Mouse (Mus musculus) liver, postnatal 0 days (tissue): ENCODE data around the gene Cul4b. TPM values are rescaled to one million over a fixed set of nuclear protein-coding genes. Genes with fewer than 3 reads are reported as not detected.

Experiments used
- ATAC-seq: fragments of 200-750 bp; cut with Nextera tagmentation; 2 replicates; pipeline ENCODE4 v1.8.0; 2017; ENCODE audit warnings: mild to moderate bottlenecking, moderate library complexity
- DNase-seq: peaks from one replicate; pipeline ENCODE4 v3.0.0-alpha.2; 2016
- H3K27ac ChIP-seq: fragments of 300-500 bp; sonication (generic); 2 replicates; pipeline ENCODE4 v1.5.1; 2014; ENCODE audit warnings: antibody characterized with exemption, moderate library complexity, mild to moderate bottlenecking, low read depth
- H3K27me3 ChIP-seq: fragments of 300-500 bp; sonication (generic); 2 replicates; pipeline ENCODE4 v1.6.1; 2014; ENCODE audit warnings: low read length, control low read depth, mixed read lengths; ENCODE audit not compliant: insufficient read depth
- H3K36me3 ChIP-seq: fragments of 300-500 bp; sonication (generic); replicated peaks from 2 replicates; pipeline ENCODE4 v1.6.1; 2014; ENCODE audit warnings: mild to moderate bottlenecking, control low read depth, low read length, moderate library complexity, mixed read lengths; ENCODE audit not compliant: insufficient read depth
- H3K4me1 ChIP-seq: fragments of 300-500 bp; sonication (generic); 2 replicates; pipeline ENCODE4 v1.6.1; 2014; ENCODE audit warnings: antibody characterized with exemption, mild to moderate bottlenecking, control low read depth; ENCODE audit not compliant: insufficient read depth
- H3K4me2 ChIP-seq: fragments of 300-500 bp; sonication (generic); 2 replicates; pipeline ENCODE4 v1.6.1; 2014; ENCODE audit warnings: low read depth, mild to moderate bottlenecking, low read length, moderate library complexity, mixed read lengths
- H3K4me3 ChIP-seq: fragments of 300-500 bp; sonication (generic); 2 replicates; pipeline ENCODE4 v1.5.1; 2014; ENCODE audit warnings: low read depth, low read length
- H3K9ac ChIP-seq: fragments of 300-500 bp; sonication (generic); replicated peaks from 2 replicates; pipeline ENCODE4 v1.6.1; 2014; ENCODE audit warnings: mild to moderate bottlenecking, moderate library complexity
- H3K9me3 ChIP-seq: fragments of 300-500 bp; sonication (generic); 2 replicates; pipeline ENCODE4 v1.6.1; 2016; ENCODE audit warnings: mild to moderate bottlenecking, control low read depth, low read length, mixed read lengths
- CTCF ChIP-seq: sonication (generic); IDR thresholded peaks from 2 replicates; pipeline ENCODE4 v1.5.1; 2016; ENCODE audit warnings: antibody characterized with exemption, low read depth
- EP300 ChIP-seq: IDR thresholded peaks from 2 replicates; pipeline ENCODE4 v1.6.1; 2016; ENCODE audit warnings: antibody characterized with exemption, low read depth, mild to moderate bottlenecking
- WGBS: fragments of 180-500 bp; shearing (Covaris S2); extraction: QIAGEN DNeasy Blood & Tissue Kit; methylation state at CpG from one replicate; pipeline ENCODE4 v1.1.7; 2014; ENCODE audit not compliant: insufficient replicate concordance; 5-methylcytosine and 5-hydroxymethylcytosine counted together
- polyA plus RNA-seq: library from polyadenylated mRNA; unstranded; fragments of >200 nt; fragmentation: Nextera tagmentation; extraction: Ambion mirVana; gene quantifications from 2 replicates; pipeline ENCODE4 v1.2.1, GENCODE M21; 2015

Gene Cul4b
- 6.3 and 7.2 TPM in 2 replicates for polyA plus RNA-seq

- no peak for TF ChIP-seq EP300
- no peak for TF ChIP-seq CTCF
- H3K36me3 ChIP-seq, result no peaks in the 10 kb centered on the region
- no peaks in the 10 kb centered on the region for H3K9me3 ChIP-seq
- H3K4me1 ChIP-seq, result no peaks in the 10 kb centered on the region
- no peaks in the 10 kb centered on the region for H3K27me3 ChIP-seq
- H3K27ac ChIP-seq, result no peak within 1 kb of the TSS
- DNase-seq, result peak; percentile 29
- no peak within 1 kb of the TSS; the same call in 1 of the 2 replicates for H3K4me2 ChIP-seq
- ATAC-seq, result peak; percentile 82
- no peak within 1 kb of the TSS for H3K9ac ChIP-seq
- 74% methylated on average over 15 of the region's 15 CpGs for WGBS
- H3K4me3 ChIP-seq, result no peak within 1 kb of the TSS
Measured at GRCm38 (mm10) chrX:38576078-38576477, at the start of gene Cul4b. Gene Cul4b (minus strand): TSS chrX:38576196.

GRCm38 (mm10) chrX:38600995-38601369 lies 25.0 kb upstream of the Cul4b start:
- no peaks in the 10 kb centered on the region; the same call in 1 of the 2 replicates for H3K36me3 ChIP-seq
- TF ChIP-seq CTCF (no peak), EP300 (no peak)
- no peaks in the 10 kb centered on the region for H3K4me1 ChIP-seq
- DNase-seq (peak; percentile 14), ATAC-seq (peak; percentile 64)
- H3K9me3 ChIP-seq, result no peaks in the 10 kb centered on the region
- H3K27ac ChIP-seq, result peak overlapping the region; percentile 82
- H3K27me3 ChIP-seq, result no peaks in the 10 kb centered on the region
- peak overlapping the region; percentile 65 for H3K9ac ChIP-seq
- 14% methylated on average over 3 of the region's 3 CpGs for WGBS
- H3K4me3 ChIP-seq, result peak overlapping the region; percentile 62
- H3K4me2 ChIP-seq, result peak overlapping the region; percentile 71

GRCm38 (mm10) chrX:38600177-38600994 lies 24.4 kb upstream of the Cul4b start, which contains the start of gene Mcts1:
Gene Mcts1 (plus strand): TSS chrX:38600578.
- no peaks in the 10 kb centered on the region for H3K4me1 ChIP-seq
- TF ChIP-seq EP300 (no peak), CTCF (no peak)
- peak within 1 kb of the TSS; percentile 71 for H3K4me2 ChIP-seq
- 24% methylated on average over 25 of the region's 26 CpGs for WGBS
- peak within 1 kb of the TSS; percentile 65 for H3K9ac ChIP-seq
- H3K4me3 ChIP-seq, result peak within 1 kb of the TSS; percentile 62
- no peaks in the 10 kb centered on the region for H3K9me3 ChIP-seq
- H3K36me3 ChIP-seq, result no peaks in the 10 kb centered on the region
- ATAC-seq, result peak; percentile 91
- H3K27me3 ChIP-seq, result no peaks in the 10 kb centered on the region
- DNase-seq, result peak; percentile 57
- H3K27ac ChIP-seq, result peak within 1 kb of the TSS; percentile 82

GRCm38 (mm10) chrX:38593180-38593889 lies 17.3 kb upstream of the Cul4b start:
- Histone ChIP-seq H3K27me3 (no peaks in the 10 kb centered on the region), H3K4me1 (peaks cover 4% of the 10 kb centered on the region; the same call in 1 of the 2 replicates), H3K4me2 (no peak overlapping the region), H3K9me3 (no peaks in the 10 kb centered on the region), H3K27ac (no peak overlapping the region), H3K9ac (no peak overlapping the region), H3K4me3 (no peak overlapping the region), H3K36me3 (no peaks in the 10 kb centered on the region)
- TF ChIP-seq EP300 (no peak), CTCF (no peak)
- WGBS, result 51% methylated on average over 5 of the region's 5 CpGs
- ATAC-seq (no peak), DNase-seq (peak; percentile 11)

- WGBS, result 67% methylated on average over 3 of the region's 3 CpGs
- Histone ChIP-seq H3K4me1 (peaks cover 4% of the 10 kb centered on the region; the same call in 1 of the 2 replicates), H3K4me2 (no peak overlapping the region), H3K9me3 (no peaks in the 10 kb centered on the region), H3K36me3 (no peaks in the 10 kb centered on the region), H3K9ac (no peak overlapping the region), H3K4me3 (no peak overlapping the region), H3K27ac (no peak overlapping the region), H3K27me3 (no peaks in the 10 kb centered on the region)
- no peak for DNase-seq
- no peak for TF ChIP-seq CTCF
- TF ChIP-seq EP300, result no peak
- no peak for ATAC-seq
Measured at GRCm38 (mm10) chrX:38591749-38592148, 15.8 kb upstream of the Cul4b start.

GRCm38 (mm10) chrX:38589827-38590226 lies 13.8 kb upstream of the Cul4b start:
- Histone ChIP-seq H3K4me3 (no peak overlapping the region), H3K36me3 (no peaks in the 10 kb centered on the region), H3K9ac (no peak overlapping the region), H3K27ac (no peak overlapping the region), H3K9me3 (no peaks in the 10 kb centered on the region), H3K27me3 (no peaks in the 10 kb centered on the region), H3K4me1 (peaks cover 4% of the 10 kb centered on the region; the same call in 1 of the 2 replicates), H3K4me2 (no peak overlapping the region)
- TF ChIP-seq CTCF (no peak), EP300 (peak; percentile 34; the same call in 1 of the 2 replicates)
- no peak for ATAC-seq
- 42% methylated on average over 4 of the region's 4 CpGs for WGBS
- no peak for DNase-seq
